Mouse (Mus musculus) hindbrain, embryonic 16.5 days (tissue): ENCODE results near the gene Arsj. TPM values are rescaled to one million over a fixed set of nuclear protein-coding genes. Genes with fewer than 3 reads are reported as not detected.

ENCODE experiments used
- ATAC-seq: fragments of 200-750 bp; cut with Nextera tagmentation; 2 replicates; pipeline ENCODE4 v1.8.0; 2017; ENCODE audit warnings: moderate TSS enrichment, moderate library complexity
- H3K27ac ChIP-seq: fragments of 300-500 bp; sonication (generic); 2 replicates; pipeline ENCODE4 v1.5.1; 2014; ENCODE audit warnings: low read depth, mild to moderate bottlenecking, control low read depth, low read length, moderate library complexity
- H3K27me3 ChIP-seq: fragments of 300-500 bp; sonication (generic); replicated peaks from 2 replicates; pipeline ENCODE4 v1.6.1; 2014; ENCODE audit warnings: low read length; ENCODE audit not compliant: control insufficient read depth, insufficient read depth
- H3K36me3 ChIP-seq: fragments of 300-500 bp; sonication (generic); 2 replicates; pipeline ENCODE4 v1.6.1; 2014; ENCODE audit warnings: mild to moderate bottlenecking, low read length, moderate library complexity, mixed read lengths; ENCODE audit not compliant: control insufficient read depth, insufficient read depth
- H3K4me1 ChIP-seq: fragments of 300-500 bp; sonication (generic); 2 replicates; pipeline ENCODE4 v1.6.1; 2014; ENCODE audit warnings: low read depth, low read length; ENCODE audit not compliant: control insufficient read depth, insufficient read depth
- H3K4me2 ChIP-seq: fragments of 300-500 bp; sonication (generic); 2 replicates; pipeline ENCODE4 v1.6.1; 2014; ENCODE audit warnings: mild to moderate bottlenecking, low read length, control low read depth, moderate library complexity
- H3K4me3 ChIP-seq: fragments of 300-500 bp; sonication (generic); 2 replicates; pipeline ENCODE4 v1.5.1; 2014; ENCODE audit warnings: mild to moderate bottlenecking, low read length, control low read depth, moderate library complexity
- H3K9ac ChIP-seq: fragments of 300-500 bp; sonication (generic); 2 replicates; pipeline ENCODE4 v1.6.1; 2014; ENCODE audit warnings: low read depth, mild to moderate bottlenecking, control low read depth, low read length, moderate library complexity
- H3K9me3 ChIP-seq: fragments of 300-500 bp; sonication (generic); 2 replicates; pipeline ENCODE4 v1.6.1; 2014; ENCODE audit warnings: mild to moderate bottlenecking, low read length, moderate library complexity; ENCODE audit not compliant: control insufficient read depth
- WGBS: fragments of 180-500 bp; shearing (Covaris S2); extraction: QIAGEN DNeasy Blood & Tissue Kit; methylation state at CpG from one replicate; pipeline ENCODE4 v1.1.7; 2014; 5-methylcytosine and 5-hydroxymethylcytosine counted together
- polyA plus RNA-seq: library from polyadenylated mRNA; unstranded; fragments of >200 nt; fragmentation: Nextera tagmentation; extraction: Ambion mirVana; gene quantifications from 2 replicates; pipeline ENCODE4 v1.2.1, GENCODE M21; 2015

Arsj gene
- 0.53 and 0.62 TPM in 2 replicates for polyA plus RNA-seq

DNA sequence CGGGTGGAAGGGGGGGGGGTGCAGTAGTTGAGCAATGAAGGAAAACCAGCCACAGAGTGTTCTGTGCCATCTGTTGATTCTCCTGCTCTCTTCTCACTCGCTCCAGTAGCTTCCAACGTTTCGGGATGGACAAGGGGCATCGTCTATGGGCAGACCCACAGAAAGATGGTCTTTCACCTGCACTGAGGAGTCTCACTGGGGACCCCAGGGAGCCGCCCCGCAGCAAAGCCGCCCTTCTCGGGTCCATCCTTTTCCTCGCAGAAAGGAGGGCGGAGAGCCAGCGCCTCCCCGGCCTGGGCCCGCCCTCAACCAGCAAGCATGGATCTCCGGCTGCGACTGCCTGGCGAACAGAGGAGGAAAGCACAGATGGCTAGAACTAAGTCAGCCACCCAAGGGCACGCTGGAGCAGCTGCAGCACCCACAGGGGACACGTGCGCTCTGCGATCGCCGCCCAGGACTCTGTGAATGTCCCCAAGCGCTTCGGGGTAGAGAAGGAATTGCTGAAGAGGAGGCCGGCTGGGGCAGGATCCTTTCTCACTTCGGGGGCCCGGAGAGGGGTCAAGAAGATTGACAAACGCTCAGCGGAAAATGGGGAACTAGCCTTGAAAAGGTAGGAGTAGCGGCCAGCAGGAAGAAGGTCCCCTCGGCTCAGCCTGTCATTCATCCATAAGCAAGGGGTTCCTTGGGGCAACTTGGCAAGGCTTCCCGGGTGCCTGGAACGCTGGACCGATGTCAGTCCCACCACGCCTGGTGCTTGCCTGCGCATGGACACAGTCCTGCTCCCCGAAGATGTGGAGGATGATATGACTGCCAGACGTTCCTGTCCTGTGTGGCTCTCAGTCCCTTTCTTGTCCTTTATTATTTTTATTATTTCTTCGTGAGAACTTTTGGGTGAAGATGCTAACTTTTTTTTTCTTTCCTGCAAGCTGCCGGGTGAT is at the start of gene Arsj:
TSS of gene Arsj (plus strand) at position 117 of the 938 bp plus-strand sequence.
- H3K9ac ChIP-seq = peak within 1 kb of the TSS; percentile 54
- WGBS = 13% methylated on average over 41 of the region's 41 CpGs
- H3K4me1 ChIP-seq = no peaks in the 10 kb centered on the region; the same call in 1 of the 2 replicates
- H3K9me3 ChIP-seq = no peaks in the 10 kb centered on the region
- ATAC-seq = peak; percentile 90
- H3K36me3 ChIP-seq = no peaks in the 10 kb centered on the region
- H3K4me2 ChIP-seq = peak within 1 kb of the TSS; percentile 67
- H3K27ac ChIP-seq = no peak within 1 kb of the TSS
- 0 out of 2 replicates have a peak, but pooled peaks cover 2% of the 10 kb centered on the region for H3K27me3 ChIP-seq
- H3K4me3 ChIP-seq = peak within 1 kb of the TSS; percentile 41

DNA sequence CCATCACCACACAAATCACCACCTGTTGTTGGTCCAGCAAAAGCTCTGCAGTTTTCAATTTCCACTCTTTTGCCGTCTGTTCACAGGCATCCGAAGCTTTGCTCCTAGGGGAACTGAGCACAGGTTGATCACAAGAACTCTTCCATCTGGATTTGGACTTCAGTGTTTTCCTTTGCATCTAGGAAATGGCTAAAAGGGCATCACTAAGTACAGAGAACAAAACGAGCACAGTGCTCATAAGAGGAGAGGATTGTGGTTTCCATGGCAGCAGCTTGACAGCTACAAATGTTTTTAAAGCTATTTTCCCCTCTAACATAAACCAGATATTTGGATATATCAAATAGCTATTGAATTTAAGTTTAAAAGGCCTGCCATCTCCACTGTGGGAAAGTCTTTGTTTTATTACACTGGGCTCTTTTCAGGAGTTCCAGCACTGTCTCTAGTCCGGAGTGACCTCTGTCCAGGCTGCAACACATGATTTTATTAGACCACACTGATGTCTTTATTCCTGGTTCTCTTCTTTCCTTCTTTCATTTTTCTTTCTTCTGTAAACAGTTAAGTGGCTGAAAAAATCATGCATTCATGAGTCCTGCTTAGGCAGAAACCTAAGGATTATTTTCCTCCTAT is 38.5 kb upstream of the Arsj start:
- H3K4me1 ChIP-seq = no peaks in the 10 kb centered on the region
- H3K9ac ChIP-seq = no peak overlapping the region
- 0 out of 2 replicates have a peak, but pooled peaks have one; percentile 54 for ATAC-seq
- H3K4me2 ChIP-seq = no peak overlapping the region
- 31% methylated on average over 4 of the region's 4 CpGs for WGBS
- H3K4me3 ChIP-seq = no peak overlapping the region
- H3K36me3 ChIP-seq = no peaks in the 10 kb centered on the region
- H3K27me3 ChIP-seq = no peaks in the 10 kb centered on the region
- no peak overlapping the region for H3K27ac ChIP-seq
- no peaks in the 10 kb centered on the region for H3K9me3 ChIP-seq

DNA sequence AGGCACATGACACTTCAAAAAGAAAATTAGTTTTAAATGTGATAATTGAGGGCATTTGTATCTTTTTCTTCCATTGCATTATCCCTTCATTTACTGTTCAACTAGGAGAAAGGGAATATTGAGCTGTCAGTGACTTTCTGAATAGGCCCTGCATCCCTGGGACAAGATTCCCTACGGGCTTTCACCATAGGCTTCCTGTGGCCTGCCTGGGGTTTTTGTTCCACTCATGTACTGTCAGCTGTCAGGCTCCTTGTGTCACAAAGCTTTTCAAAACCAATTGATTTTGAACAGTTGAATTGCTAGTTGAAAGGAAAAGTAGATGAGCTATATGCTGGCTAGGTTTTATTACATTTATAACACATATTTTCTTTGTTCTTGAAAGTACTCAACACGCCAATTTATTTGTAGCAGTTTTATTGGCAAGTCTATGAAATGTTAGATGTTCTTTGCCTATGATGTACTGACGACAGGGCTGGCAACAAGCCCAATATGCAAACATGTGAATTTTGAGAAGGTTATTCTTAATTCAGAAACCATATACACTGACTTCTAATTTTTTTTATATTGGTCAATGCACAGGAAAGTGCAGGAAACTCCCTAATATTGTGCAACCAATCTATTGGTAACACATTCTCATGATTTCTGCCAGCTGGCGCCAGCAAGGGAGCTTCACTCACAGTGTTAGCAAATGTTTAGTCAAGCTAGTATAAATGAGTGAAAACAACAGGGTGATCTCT is 37.4 kb upstream of the Arsj start:
- Histone ChIP-seq H3K9ac (no peak overlapping the region), H3K36me3 (no peaks in the 10 kb centered on the region), H3K4me3 (no peak overlapping the region), H3K4me2 (no peak overlapping the region), H3K27me3 (no peaks in the 10 kb centered on the region), H3K9me3 (no peaks in the 10 kb centered on the region), H3K4me1 (no peaks in the 10 kb centered on the region), H3K27ac (no peak overlapping the region)
- WGBS = 44% methylated on average over 4 of the region's 4 CpGs
- peak; percentile 65; the same call in 1 of the 2 replicates for ATAC-seq

DNA sequence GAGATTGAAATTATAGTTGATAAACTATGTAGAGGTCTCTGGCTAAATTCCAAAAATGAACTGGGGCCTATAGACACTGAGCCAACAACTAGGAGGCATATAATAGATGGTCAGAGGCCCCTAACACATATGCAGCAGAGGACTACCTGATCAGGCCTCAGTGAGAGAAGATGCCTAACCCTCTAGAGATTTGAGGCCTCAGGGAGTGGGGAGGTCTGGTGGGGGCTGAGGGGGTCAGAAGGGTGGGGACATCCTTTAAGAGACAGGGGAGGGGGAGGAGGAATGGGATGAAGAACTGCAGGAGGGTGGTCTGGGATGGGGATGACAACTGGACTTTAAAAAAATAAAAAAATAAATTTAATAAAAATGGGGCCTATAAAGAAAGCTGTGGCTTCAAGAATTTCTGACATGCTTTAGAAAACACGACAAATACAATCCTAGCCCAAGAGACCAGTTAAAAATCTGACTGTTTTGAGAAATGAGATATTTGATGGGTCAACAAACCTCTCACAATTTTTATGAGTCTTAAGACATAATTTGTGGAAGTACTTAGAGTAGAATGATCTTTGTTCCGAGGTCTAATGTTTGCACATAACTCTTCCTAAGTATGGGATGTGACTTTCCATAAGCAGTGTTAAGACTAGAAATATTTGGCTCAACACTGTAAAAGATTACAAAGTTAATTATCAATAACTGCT is 36.7 kb upstream of the Arsj start:
- 78% methylated on average over 2 of the region's 2 CpGs for WGBS
- Histone ChIP-seq H3K4me2 (no peak overlapping the region), H3K36me3 (no peaks in the 10 kb centered on the region), H3K4me1 (no peaks in the 10 kb centered on the region), H3K27me3 (no peaks in the 10 kb centered on the region), H3K4me3 (no peak overlapping the region), H3K9me3 (no peaks in the 10 kb centered on the region), H3K27ac (no peak overlapping the region), H3K9ac (no peak overlapping the region)
- peak; percentile 60; the same call in 1 of the 2 replicates for ATAC-seq

DNA sequence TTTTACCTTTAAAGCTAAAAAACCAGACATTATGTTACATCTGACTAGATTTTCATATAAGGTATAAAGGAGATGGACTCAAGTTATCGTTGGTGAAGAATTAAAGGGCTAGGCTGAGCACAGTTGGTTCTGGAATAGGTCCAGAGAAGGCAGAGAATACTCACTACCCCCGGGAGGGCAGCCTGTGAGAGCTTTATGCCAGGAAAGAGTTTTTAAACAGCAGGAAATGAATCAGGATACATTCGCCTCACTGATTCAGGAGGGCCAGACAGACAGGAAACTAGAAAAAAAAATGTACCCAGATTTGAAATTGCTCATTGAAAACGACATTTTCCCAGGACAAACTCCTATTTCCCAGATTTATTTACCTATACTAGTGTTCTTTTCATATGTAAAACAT is 28.2 kb upstream of the Arsj start:
- Histone ChIP-seq H3K9me3 (no peaks in the 10 kb centered on the region), H3K4me2 (no peak overlapping the region), H3K36me3 (no peaks in the 10 kb centered on the region), H3K27ac (no peak overlapping the region), H3K4me3 (no peak overlapping the region), H3K9ac (no peak overlapping the region), H3K4me1 (no peaks in the 10 kb centered on the region), H3K27me3 (no peaks in the 10 kb centered on the region)
- 50% methylated on average over 4 of the region's 4 CpGs for WGBS
- no peak for ATAC-seq

- Histone ChIP-seq H3K4me3 (no peak overlapping the region), H3K27me3 (no peaks in the 10 kb centered on the region), H3K9me3 (no peaks in the 10 kb centered on the region), H3K36me3 (no peaks in the 10 kb centered on the region), H3K4me1 (no peaks in the 10 kb centered on the region), H3K9ac (no peak overlapping the region), H3K27ac (no peak overlapping the region), H3K4me2 (no peak overlapping the region)
- WGBS = 96% methylated on average over 1 of the region's 1 CpGs
- ATAC-seq = no peak
Measured at GRCm38 (mm10) chr3:126344745-126345144, 18.7 kb upstream of the Arsj start.

- H3K4me3 ChIP-seq = no peak overlapping the region
- no peaks in the 10 kb centered on the region; the same call in 1 of the 2 replicates for H3K4me1 ChIP-seq
- no peak for ATAC-seq
- no peaks in the 10 kb centered on the region for H3K9me3 ChIP-seq
- no peak overlapping the region for H3K9ac ChIP-seq
- H3K36me3 ChIP-seq = no peaks in the 10 kb centered on the region
- WGBS = 50% methylated on average over 1 of the region's 1 CpGs
- 0 out of 2 replicates have a peak, but pooled peaks cover 1% of the 10 kb centered on the region for H3K27me3 ChIP-seq
- H3K4me2 ChIP-seq = no peak overlapping the region
- no peak overlapping the region for H3K27ac ChIP-seq
Measured at GRCm38 (mm10) chr3:126359760-126360159, 3.7 kb upstream of the Arsj start.

DNA sequence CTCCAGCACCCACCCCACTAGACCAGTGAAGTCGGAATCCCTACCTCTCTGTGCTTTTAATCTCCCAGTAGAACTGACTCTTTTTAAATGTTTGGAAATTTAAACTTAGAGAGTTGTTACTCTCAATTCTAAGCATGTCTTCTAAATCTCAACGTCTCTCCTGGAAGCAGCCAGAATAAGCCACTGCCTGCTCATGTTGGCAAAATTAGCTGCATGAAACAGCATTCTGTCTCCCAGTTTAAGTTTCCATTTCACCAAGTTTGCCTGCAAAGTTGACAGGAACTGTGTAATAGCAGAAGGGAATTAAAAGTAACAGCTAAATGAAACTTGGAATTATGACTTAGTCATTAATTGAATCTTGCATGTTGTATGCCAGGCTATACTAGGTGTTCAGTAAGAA is 1.1 kb upstream of the Arsj start:
- Histone ChIP-seq H3K27me3 (0 out of 2 replicates have a peak, but pooled peaks cover 2% of the 10 kb centered on the region), H3K36me3 (no peaks in the 10 kb centered on the region), H3K9me3 (no peaks in the 10 kb centered on the region), H3K9ac (no peak overlapping the region), H3K27ac (no peak overlapping the region), H3K4me1 (no peaks in the 10 kb centered on the region; the same call in 1 of the 2 replicates), H3K4me3 (no peak overlapping the region), H3K4me2 (no peak overlapping the region)
- no peak for ATAC-seq
- WGBS = 90% methylated on average over 2 of the region's 2 CpGs
